Mouse (Mus musculus) hematopoietic multipotent progenitor cell, adult 10-12 weeks (in vitro differentiated cells): ENCODE data around the gene 0610040J01Rik. TPM values are rescaled to one million over a fixed set of nuclear protein-coding genes. Genes with fewer than 3 reads are reported as not detected.

Experiments
- polyA plus RNA-seq: library from polyadenylated mRNA; stranded (reverse); fragments of >175 nt; gene quantifications from 2 replicates; pipeline ENCODE4 v1.2.3, GENCODE M21; 2012; ENCODE audit warnings: low replicate concordance

The 0610040J01Rik gene
- 1.1 and 1.2 TPM in 2 replicates for polyA plus RNA-seq

DNA sequence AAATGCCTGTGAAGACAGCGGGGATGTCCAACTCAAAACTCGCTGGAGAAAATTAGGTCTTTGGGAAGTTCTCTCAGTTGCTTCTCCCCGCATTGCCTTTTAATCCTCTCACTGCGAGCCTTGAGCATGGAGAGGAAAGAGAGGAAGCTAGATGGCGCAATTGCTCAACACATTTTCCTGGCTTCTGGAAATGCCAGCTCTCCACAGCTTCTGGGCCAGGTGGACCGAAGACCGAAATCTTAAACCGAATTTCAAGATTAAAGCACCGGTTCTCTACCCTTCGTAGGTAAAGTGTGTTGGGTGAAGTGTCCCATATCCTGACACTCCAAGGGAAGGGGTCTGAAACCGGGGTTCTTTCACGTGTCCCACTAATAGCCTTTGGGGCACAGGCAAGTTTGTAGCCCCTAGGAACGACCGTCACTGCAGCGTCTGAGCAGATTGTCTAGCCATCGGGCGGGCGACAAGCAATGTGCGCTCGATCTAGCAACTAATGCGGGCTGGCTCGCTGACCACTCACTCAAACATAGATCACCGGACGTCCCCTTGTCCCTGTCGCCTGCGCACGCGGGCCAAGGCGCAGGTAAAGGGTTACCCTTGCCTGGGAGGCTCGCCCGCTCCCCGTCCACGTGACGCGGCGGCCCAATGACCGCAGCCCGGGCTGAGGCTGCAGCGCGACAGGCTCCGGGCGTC is at the start of gene 0610040J01Rik:
0610040J01Rik (plus strand) TSS at position 545 of the 690 bp plus-strand sequence.

Other genes with a start within 250 kb of the 0610040J01Rik start
- gene Nwd2, start 163.3 kb upstream of the 0610040J01Rik start, polyA plus RNA-seq = not detected in 2 replicates
- 14.5 and 17.1 TPM in 2 replicates for gene Rell1, start 156.5 kb downstream of the 0610040J01Rik start, polyA plus RNA-seq